In genomic region chr1:38262362-38263154, GRCm38 (mm10) we compare ENCODE assay signal across 8 mouse cellular contexts.
DNase-seq lines count a peak whose midpoint lies in the region; ATAC-seq lines count a peak whose summit lies in the region.

No protein-coding gene starts in this region.

- no peaks in the 10 kb centered on the region for H3K27me3 ChIP-seq in midbrain, embryonic 11.5 days (ENCODE audit: control insufficient read depth, insufficient read depth, low read length)
- H3K27me3 ChIP-seq in midbrain, embryonic 10.5 days (ENCODE audit: low read depth, poor library complexity, severe bottlenecking) = no peaks in the 10 kb centered on the region
- no peaks in the 10 kb centered on the region for H3K27me3 ChIP-seq in forebrain, embryonic 10.5 days (ENCODE audit: poor library complexity, severe bottlenecking)

- intact Hi-C loops in left cerebral cortex, postnatal 10 days (cut with DNase I) = no loop called here

- peaks cover 13% of the 10 kb centered on the region for H3K4me1 ChIP-seq in midbrain, embryonic 11.5 days (ENCODE audit: control insufficient read depth, insufficient read depth, low read length)
- H3K4me1 ChIP-seq in midbrain, embryonic 10.5 days = peaks cover 20% of the 10 kb centered on the region
- peaks cover 14% of the 10 kb centered on the region for H3K4me1 ChIP-seq in forebrain, embryonic 10.5 days

- no peaks in the 10 kb centered on the region for H3K36me3 ChIP-seq in midbrain, embryonic 11.5 days (ENCODE audit: control insufficient read depth, insufficient read depth, low read length)
- peaks cover 15% of the 10 kb centered on the region for H3K36me3 ChIP-seq in midbrain, embryonic 10.5 days
- H3K36me3 ChIP-seq in forebrain, embryonic 10.5 days (replicated peaks) = peaks cover 18% of the 10 kb centered on the region

- 65% methylated on average over 11 of the region's 11 CpGs for WGBS in midbrain, embryonic 11.5 days
- WGBS in midbrain, embryonic 10.5 days = 81% methylated on average over 11 of the region's 11 CpGs
- WGBS in forebrain, embryonic 10.5 days = 83% methylated on average over 11 of the region's 11 CpGs

- H3K27ac ChIP-seq in midbrain, embryonic 11.5 days (ENCODE audit: low read depth, low read length) = no peak overlapping the region
- no peak overlapping the region for H3K27ac ChIP-seq in midbrain, embryonic 10.5 days (replicated peaks)
- H3K27ac ChIP-seq in forebrain, embryonic 10.5 days = no peak overlapping the region

- H3K4me3 ChIP-seq in midbrain, embryonic 11.5 days (ENCODE audit: low read depth, low read length) = no peak overlapping the region
- no peak overlapping the region for H3K4me3 ChIP-seq in midbrain, embryonic 10.5 days
- no peak overlapping the region for H3K4me3 ChIP-seq in forebrain, embryonic 10.5 days

- ATAC-seq in midbrain, embryonic 11.5 days (ENCODE audit: low FRiP score) = 0 out of 2 replicates have a peak, but pooled peaks have one; percentile 38

- no peak overlapping the region for H3K4me2 ChIP-seq in midbrain, embryonic 11.5 days

- no peak overlapping the region for H3K9ac ChIP-seq in midbrain, embryonic 11.5 days (ENCODE audit: low read length)

- no peaks in the 10 kb centered on the region for H3K9me3 ChIP-seq in midbrain, embryonic 11.5 days (ENCODE audit: control insufficient read depth, low read length)
- no peaks in the 10 kb centered on the region for H3K9me3 ChIP-seq in midbrain, embryonic 10.5 days (replicated peaks)
- H3K9me3 ChIP-seq in forebrain, embryonic 10.5 days = 0 out of 2 replicates have a peak, but pooled peaks cover 7% of the 10 kb centered on the region

- peak; percentile 35 for DNase-seq in adrenal gland, postnatal 14 days
- no peak for DNase-seq in adrenal gland, postnatal 4 days (ENCODE audit: low spot score in 2 of 2)
- DNase-seq in midbrain, embryonic 11.5 days (ENCODE audit: low spot score, missing footprints) = peak; percentile 86
- DNase-seq in midbrain, embryonic 10.5 days (ENCODE audit: low spot score) = no peak
- peak; percentile 4 to 46 for DNase-seq in kidney, postnatal 25 days
- DNase-seq in ovary, postnatal 14 days (ENCODE audit: low spot score) = peak; percentile 27
- DNase-seq in left cerebral cortex, postnatal 10 days (ENCODE audit: extremely low spot score in 1 of 2, low spot score in 2 of 2) = no peak
- DNase-seq in forebrain, embryonic 10.5 days (ENCODE audit: extremely low spot score, low spot score) = no peak

Comparison
In these comparisons a context has a peak if more than half of its experiments do, and no peak if none do; other contexts are left out.
1. DNase-seq: peak in adrenal gland, postnatal 14 days (single experiment), midbrain, embryonic 11.5 days (single experiment), kidney, postnatal 25 days (2 of 2) and ovary, postnatal 14 days (single experiment); none in adrenal gland, postnatal 4 days (0 of 2), midbrain, embryonic 10.5 days (single experiment), left cerebral cortex, postnatal 10 days (0 of 2) and forebrain, embryonic 10.5 days (single experiment).